Mouse (Mus musculus): Measurements from ENCODE around the gene Ano5. TPM values are rescaled to one million over a fixed set of nuclear protein-coding genes. Genes with fewer than 3 reads are reported as not detected.

Ano5 gene
- 0.04 and 0.10 TPM in 2 replicates for polyA plus RNA-seq (2012; rRNA removed)

GRCm38 (mm10) chr7:51510671-51511651 is at the start of gene Ano5:
Gene Ano5 (plus strand): TSS chr7:51511029.

GRCm38 (mm10) chr7:51621694-51622145 is 110.9 kb downstream of the Ano5 start, which contains the start of gene Slc17a6:
Gene Slc17a6 (plus strand): TSS chr7:51622006.

Other genes starting within 250 kb of the Ano5 start
- not detected in 2 replicates for gene Slc17a6, start 111.0 kb downstream of the Ano5 start, polyA plus RNA-seq (2012; rRNA removed)